Mouse (Mus musculus) MEL-GATA-1-ER (cell line): ENCODE data around the gene Mef2d.

Source experiments
- DNase-seq: peaks from one replicate; pipeline ENCODE4 v3.0.0-alpha.2; 2012; ENCODE audit warnings: low read depth; ENCODE audit errors: extremely low read depth

Mef2d gene

DNA sequence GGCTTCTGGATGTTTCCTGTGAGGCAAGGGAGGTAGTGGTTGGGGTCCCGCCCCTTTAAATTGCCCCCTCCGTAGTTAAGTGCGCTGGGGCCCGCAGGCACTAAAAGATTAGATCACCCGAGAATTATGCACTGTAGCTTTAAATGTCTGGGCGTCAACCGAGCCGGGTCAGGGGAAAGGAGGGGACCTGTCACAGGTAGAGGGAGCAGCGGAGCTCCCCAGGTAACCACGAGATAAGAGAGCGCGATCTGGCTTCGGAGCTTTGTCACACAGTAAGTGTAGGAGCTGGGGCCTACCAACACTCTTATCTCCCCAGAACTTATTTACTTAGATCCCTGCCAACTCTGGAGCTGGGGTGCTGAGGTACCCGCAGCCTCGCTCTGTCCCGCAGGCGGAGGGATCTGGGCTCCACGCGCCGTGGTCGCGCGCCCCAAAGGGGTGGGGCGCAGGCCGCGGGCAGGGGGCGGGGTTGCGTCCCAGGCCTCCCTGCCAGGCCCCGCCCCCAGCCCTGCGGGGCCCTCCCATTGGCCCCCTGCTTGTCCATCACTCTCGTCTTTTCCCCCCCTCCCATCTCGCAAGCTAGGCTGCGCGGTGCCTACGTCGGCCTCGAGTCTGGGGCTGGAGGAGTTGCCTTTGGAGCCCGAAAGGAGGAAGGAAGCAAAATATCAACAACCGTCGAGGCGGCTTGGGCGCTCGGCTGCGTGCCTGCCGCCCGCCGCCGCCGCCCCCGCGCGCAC, at the start of gene Mef2d:
Gene Mef2d (plus strand): TSS at position 586 of the 737 bp plus-strand sequence.
- DNase-seq: peak; percentile 99

DNA sequence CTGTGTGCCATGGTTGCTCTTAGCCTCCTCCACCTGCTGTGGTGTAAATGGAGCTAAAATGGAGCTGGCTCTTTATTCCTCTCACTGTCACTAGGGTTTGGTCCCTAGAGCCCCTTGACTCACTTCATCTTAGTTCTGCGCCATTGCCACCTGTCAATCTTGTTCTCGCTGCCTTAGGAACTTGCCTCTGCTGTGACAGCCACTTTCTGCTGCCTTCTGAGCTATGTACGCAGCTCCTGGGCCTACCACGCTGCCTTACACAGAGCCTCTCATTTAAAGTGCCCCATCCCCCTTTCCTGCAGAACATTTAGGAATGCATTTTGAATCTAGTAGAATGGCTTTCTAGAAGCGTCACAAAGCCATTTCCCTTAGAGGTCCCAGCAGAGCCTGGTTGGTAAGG, 48.0 kb upstream of the Mef2d start:
- no peak for DNase-seq

DNA sequence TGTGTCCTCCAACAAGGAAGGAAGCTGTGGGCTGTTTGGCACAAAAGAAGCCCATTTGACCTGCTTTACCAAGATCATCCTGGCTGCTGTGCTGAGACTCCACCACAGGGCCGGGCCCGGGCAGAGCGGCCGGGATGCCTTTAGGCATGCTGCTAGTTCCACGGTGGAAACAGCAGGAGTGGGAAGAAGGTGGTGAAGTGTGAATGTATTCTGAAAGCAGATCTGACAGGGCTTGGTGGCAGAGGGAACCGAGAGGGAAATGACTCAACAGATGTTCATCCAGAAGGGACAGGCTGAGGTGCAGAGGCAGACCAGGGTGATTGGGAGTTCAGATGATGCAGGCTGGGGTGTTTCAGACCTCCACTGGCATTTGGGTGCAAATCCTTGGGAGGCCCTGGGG, 44.5 kb upstream of the Mef2d start:
- no peak for DNase-seq

DNA sequence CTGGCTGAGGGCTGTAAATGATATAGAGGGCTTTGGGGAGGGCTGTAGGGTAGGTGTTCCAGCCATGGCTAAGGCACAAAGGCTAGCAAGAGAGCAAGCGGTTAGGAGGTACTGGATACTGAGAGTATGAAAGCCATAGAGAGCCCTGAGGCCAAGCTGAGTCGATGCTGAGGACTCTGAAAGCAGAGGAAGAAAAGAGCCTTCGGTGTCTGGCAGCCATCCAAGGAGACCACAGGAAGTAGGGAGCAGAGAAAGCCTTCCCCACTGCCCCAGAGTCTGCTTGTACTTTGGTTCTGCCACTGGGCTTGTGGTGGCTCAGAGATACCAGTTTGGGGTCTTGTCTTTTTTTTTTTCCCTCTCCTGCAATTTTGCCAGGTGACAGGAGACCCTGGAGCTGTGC, 41.9 kb upstream of the Mef2d start:
- DNase-seq: no peak

DNA sequence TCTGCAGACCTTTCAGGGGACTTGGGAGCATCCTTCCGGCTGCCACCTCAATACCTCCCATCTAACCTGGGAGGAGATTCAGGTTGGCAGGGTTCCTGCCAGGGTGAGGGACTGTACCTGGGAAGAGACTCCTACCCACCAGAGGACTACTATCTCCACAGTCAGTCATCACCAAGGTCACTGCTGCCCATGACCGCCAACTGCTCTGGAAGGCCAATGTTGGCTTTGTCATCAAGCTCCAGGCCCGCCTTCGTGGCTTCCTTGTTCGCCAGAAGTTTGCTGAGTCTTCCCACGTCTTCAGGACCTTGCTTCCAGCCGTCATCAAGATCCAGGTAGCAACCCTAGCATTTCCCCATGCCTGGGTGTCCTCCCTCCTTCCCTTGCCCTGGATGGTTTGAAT, 40.4 kb upstream of the Mef2d start:
- no peak for DNase-seq

DNA sequence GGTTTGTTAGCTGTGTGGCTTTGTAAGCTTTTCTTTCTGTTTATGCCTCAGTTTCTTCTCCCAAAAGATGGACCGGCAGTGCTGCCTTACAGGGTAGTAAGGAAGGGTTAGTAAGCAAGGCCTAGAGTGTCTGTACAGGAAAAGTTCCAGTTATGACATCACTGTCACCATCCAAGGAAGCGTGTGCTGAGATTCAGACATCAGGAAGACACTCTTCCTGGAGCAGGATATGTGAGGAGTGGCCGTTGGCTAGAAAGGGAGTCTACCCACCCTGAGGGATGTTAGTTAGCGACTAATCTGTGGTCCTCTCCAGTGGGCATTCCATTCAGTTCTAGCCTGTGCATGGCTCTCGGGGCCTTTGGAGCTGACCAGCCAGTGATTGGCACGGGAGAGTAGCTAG, 40.0 kb upstream of the Mef2d start:
- DNase-seq: no peak

DNA sequence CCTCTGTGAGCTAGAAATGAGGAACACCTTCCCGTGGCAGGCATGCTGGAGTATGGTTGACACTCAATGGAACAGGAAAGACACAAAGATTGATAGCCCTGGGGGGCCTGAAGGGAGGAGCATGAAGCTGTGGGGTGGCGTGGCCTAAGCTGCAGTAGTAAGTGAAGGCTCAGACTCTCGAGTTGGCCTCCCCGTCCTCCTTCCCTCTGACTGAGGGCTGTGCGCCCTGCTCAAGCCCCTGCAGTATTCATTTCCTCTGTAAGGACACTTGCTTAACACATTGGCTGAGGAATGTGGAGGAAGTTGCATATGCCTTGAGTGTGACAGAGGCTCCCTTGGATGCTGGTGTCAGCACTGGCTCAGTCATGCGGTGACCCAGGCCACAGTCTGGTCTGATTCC, 39.6 kb upstream of the Mef2d start:
- DNase-seq: no peak

DNA sequence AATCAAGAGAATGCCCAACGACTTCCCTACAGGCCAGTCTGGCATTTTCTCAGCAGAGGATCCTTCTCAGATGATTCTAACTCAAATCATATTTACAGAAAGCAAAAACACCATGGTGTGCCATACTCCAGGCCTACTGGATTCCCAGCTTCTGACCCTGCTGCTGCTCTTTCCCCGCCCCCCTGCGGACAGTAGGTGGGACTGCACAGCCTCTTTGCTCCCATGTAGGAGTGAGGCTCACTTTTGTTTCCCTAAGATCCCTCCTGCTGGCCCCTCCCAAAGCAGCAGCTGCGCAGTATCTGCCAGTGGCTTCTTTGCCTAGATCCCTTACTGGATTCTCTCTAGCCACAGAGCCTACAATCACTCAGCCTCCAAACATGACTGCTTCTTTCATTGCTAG, 36.0 kb upstream of the Mef2d start:
- no peak for DNase-seq

DNA sequence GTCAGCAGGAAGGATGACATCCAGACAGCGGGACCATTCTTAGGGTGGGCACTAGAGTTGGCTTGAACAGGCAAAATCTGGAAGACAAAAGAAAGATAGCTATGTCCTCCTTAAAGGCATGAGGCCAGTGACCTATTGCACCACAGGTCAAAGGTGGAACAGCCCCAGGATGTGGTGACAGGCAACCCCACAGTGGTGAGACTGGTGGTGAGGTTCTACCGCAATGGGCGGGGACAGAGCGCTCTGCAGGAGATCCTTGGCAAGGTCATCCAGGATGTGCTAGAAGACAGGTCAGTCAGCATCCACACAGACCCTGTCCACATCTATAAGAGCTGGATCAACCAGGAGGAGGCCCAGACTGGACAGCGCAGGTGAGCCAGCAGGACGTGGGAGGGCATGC, 33.0 kb upstream of the Mef2d start:
- DNase-seq: no peak

DNA sequence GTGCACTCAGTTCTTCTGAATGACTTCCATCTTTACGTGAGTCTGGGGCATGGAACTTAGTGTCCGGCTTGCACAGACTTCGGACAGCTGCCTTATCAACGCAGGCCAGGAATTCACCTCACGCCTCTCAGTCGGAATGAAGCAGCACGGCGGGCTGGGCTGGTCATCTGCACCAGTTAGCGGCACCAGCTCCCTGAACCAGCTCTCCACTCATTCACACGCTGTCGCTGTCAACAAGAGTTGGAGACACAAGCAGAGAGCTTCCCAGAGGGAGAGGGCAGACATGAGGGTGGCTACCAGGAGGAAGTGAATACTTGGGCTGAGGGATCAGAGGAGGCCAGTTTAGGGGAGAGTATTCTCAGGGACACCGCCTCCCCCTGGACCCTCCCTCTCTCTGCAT, 27.8 kb upstream of the Mef2d start:
- no peak for DNase-seq

DNA sequence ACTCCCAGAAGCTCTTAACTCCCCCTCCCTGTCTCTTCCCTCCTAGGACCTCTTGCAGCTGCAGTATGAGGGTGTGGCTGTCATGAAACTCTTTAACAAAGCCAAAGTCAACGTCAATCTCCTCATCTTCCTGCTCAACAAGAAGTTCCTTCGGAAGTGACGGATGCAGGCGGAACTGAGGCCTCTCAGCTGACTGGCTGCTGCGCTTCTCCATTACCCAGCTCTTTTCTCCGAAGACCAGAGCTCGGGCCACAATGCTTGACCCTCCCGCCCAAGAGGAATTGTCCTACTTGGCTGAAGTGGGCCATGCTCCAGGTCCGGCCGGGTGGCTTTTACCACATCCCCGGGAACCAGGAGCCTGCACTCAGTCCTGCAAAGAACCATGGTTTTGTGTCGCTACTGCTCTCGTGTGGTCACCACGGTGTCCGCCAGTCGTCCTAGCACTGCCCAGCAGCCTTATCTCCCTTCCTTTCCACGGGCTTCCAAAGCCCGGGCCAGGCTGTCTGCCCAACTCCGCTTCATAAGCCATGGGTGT, 22.0 kb upstream of the Mef2d start:
- DNase-seq: no peak

DNA sequence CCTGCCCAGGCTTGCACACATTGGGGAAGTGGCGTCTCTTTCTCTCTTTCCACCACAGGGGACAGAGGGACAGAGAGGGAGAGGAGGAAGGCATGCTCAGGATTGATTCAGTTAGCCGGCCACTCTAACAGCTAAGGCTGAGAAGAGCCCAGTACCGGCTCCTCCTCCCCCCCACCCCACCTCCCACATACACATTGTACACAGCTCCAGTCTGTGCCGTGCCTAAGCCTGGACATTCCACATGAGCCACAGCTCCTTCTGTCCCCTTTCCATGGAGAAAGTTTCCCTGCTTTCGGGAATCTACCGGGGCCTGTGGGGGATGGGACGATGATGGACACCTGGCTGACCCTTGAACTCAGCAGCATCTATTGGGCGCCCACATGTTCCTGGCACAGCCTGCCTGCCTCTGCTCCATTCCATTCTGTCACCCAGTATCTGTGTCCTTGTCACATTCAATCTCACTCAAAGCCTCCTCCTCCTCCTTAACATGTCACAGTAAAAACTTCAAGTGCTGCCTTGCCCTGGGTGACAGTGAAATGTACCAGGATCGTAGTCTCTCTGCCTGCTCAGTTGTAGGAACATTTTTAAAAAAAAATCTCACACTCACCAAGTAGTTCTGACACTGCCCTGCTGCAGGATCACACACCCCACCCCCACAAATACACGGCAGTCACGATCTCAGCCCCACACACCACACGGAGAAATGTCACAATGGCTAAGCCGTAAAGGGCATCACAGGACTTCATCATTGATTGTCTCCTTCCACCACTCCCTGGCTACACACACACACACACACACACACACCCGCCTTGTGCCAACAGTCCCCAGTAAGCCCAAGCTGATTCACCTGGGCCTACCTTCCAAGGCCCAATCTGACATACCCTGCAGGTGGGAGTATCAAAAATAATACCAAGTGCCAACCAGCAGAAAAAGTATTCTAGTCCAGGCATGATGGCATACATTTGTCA, 20.7 kb upstream of the Mef2d start:
- no peak for DNase-seq

DNA sequence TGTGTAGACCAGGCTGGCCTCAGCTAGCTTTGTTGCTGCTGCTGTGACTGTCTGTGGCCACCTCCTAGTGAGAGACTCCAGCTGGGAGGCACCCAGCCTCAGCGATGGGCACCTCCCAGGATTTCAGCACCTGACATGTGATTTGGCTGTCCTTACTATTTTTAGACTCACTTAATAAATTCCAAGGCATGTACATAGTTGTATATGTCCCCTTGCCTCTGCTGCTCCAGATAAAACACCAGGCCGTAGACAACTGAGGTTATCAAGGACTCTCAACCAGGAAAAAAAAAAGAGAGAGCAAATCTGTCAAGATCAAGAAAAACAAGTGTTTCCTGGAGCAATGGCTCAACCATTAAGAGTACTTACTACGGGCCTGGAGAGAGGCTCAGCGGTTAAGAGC, 17.0 kb upstream of the Mef2d start:
- DNase-seq: no peak

DNA sequence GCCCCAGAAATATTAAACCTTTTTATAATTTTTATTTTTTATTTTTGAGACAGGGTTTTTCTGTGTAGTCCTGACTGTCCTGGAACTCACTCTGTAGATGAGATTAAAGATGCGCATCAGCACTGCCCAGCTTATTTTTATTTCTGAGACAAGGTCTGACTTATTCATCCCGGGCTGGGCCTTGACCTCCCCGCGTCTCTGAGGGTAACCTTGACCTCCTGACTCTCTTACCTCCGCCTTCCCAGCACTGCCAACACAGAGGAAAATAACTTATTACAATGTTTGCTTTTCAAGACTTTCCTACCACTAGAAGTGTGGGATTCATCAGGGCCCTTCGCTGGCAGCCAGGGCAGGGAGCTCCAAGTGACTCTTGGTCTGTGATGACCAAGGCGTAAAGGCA, 16.0 kb upstream of the Mef2d start:
- DNase-seq: no peak

DNA sequence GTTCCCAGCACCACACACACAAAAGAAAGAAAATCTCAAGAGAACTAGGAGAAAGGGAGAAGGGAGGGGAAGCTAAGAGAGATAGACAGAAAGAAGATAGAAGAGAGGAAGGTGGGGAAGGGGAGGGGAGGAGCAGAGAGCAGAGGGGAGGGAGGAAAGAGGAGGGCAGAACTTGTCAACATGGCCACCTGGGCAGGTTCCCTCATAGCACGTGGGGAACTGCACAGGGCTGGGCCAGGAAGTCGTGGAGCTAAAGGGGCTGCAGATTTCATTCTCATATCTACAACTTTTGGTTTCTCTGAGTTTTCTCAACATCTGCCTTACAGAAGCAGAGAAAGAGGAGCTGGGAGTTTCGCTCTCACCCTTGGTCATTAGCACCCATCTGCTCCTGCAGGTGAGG, 14.5 kb upstream of the Mef2d start:
- DNase-seq: no peak

DNA sequence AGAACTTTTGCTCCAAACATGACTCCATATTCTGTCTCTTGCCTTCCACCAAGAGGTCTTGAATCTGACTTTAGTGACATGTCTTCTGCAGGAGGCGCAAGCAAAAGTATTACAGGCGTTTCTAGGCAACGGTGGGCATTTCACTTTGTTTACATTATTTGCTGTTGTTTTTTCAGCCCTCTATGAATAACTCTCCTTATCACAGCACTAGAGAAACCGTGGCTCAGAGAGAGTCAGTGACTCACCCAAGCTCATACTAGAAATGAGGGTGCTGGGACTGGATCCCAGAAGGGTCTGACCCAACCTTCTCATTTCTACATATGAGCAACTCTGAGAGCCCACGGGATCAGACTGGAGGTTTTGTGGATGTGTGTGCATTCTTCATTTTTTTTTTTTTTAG, 14.1 kb upstream of the Mef2d start:
- no peak for DNase-seq

DNA sequence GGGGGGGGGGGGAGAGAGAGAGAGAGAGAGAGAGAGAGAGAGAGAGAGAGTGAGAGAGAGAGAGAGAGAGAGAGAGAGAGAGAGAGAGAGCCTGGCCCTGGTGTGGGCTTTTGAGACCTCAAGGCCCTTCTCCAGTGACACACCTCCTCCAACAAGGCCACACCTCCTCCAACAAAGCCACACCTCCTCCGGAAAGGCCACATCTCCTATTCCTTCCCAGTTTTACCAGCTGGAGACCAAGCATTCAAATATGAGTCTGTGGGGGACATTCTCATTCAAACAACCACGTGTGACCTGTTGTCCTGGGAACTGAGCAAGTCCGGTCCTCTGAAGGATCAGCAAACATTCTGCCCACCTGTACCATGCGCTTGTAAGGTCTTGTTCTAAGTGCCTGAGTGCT, 13.2 kb upstream of the Mef2d start:
- DNase-seq: no peak

DNA sequence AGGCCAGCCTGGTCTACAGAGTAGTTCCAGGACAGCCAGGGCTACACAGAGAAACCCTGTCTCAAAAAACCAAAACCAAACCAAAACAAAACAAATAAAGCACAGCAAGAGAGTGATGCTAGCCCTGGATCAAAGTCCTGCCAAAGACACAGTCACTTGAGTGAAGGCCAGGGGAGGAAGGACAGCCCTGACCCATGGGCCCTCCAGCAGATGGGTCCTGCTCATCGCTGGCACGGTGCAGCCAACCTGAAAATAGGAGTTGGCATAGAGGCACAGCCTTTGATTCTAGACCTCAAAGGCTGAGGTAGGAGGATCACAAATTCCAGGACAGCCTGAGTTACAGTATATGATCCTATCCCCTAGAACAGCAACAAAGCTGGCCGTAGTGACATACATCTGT, 11.1 kb upstream of the Mef2d start:
- DNase-seq: no peak

DNA sequence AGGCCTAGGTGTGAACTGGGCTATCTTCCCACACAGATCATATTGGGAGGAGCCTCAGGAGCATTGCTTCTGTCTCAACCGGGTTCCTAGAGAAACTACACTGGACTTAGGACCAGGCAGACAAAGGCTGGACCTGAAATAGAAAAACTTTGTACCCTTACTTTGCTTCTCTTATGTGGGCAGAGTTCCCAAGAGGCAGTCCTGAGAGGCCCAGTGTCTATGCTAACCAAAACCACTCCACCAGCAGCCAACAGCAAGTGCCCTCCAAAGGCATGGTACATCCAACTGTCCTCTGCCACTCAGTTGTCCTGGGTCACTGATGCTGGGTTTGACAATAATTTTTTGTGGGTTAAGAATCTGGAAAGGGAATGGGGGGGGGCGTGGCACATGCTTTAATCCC, 9.7 kb upstream of the Mef2d start:
- DNase-seq: no peak

DNA sequence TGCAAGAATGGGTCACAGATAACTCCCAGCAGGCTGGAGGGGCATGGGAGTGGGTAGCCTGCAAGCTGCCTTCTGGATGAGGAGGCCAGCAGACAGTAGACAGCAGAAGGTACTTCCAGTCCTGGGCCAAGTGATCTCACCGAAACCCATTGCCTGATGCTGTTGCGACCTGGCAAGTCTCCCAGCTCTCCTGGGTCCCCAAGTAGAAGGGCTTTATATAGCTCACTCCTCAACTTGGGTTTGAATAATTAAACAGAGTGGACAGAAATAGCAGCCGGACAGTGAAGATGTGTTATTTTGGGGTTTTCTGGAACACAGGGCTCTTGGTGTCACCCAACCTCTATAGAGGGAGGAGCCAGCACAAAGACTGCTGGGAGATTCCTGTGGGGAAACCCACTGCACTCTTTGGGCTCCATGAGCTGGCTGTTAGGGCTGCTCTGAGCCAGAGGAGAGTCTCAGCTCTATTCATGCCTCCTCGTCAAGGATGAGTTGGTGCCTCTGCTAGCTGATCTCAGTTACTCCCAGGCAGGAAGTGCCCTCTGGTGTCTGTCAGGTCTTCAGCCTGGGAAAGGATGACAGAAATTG, 8.9 kb upstream of the Mef2d start:
- no peak for DNase-seq

DNA sequence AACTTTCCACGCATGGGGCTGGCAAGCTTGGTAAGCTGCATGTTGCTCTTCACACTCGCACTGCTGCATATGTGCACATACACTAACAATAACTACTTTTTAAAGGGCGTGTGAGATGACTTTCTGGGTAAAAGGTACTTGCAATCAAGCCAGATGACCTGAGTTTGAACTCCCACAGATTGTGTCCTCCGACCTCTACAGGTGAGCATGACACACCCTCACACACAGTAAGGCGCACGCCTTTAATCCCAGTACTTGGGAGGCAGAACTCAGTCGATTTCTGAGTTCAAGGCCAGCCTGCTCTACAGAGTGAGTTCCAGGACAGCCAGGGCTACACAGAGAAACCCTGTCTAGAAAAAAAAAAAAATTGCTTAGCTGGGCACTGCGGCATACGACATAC, 5.8 kb upstream of the Mef2d start:
- DNase-seq: no peak

DNA sequence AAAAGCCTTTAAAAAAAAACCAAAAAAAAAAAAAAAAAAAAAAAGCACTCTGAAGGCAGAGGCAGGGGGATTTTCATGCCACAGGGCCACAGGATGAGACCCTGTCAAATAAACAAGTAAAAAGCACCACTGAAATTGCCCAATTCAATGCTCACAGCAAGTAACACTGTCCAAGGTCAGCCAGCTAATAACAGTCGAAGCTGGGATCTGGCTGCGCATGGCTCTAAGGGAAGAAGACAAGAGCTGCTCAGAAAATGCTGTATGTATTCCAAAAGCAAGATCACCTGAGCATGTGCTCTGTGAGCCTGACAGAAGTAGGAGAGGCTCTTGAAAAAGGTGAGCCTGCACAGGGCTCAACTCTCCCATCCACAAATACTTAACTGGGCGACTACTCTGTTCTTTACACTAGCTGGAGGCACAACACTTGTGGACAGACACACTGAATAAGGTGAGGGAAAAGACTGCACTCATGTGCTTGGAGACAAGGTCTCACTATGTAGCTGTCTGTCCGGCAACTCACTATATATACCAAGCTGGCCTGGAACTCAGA, 5.2 kb upstream of the Mef2d start:
- DNase-seq: no peak
